Mouse (Mus musculus) heart, postnatal 0 days (tissue): ENCODE data around the gene Sh3rf1.

Experiments used
- CTCF ChIP-seq: IDR thresholded peaks from 2 replicates; pipeline ENCODE4 v1.5.1; 2016; ENCODE audit warnings: antibody characterized with exemption, control low read depth, low read depth
- EP300 ChIP-seq: IDR thresholded peaks from 2 replicates; pipeline ENCODE4 v1.6.1; 2016; ENCODE audit warnings: antibody characterized with exemption, low read depth

DNA sequence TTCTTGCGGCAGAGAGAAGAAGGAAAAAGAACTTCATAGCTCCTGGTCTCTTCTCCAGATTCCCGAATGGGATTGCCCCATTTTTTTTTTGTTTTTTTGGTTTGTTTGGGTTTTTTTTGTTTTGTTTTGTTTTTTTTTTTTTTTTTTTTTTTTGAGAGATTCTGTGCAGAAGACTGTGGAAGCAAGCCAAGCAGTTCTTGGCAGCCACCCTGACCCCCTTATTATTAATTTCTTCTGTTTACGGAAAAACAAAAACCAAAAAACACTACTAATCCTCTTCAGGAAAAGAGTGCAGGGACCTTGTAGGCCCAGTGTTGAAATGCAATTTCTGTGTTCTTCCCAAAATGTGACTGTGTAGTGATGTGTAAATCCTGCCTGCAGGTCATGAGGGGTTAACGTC, 185.4 kb downstream of the Sh3rf1 start:
- TF ChIP-seq CTCF, result no peak
- no peak for TF ChIP-seq EP300
